Mouse (Mus musculus) hindbrain, embryonic 16.5 days (tissue): ENCODE measurements at regions not wholly inside any gene's neighbourhood (a gene's known extent, or its start where the extent isn't known, plus 50 kb on each side); places are given as distances from the start of the nearest gene placed in this dataset.

Source experiments
- ATAC-seq: fragments of 200-750 bp; cut with Nextera tagmentation; 2 replicates; pipeline ENCODE4 v1.8.0; 2017; ENCODE audit warnings: moderate TSS enrichment, moderate library complexity
- H3K27ac ChIP-seq: fragments of 300-500 bp; sonication (generic); 2 replicates; pipeline ENCODE4 v1.5.1; 2014; ENCODE audit warnings: low read depth, mild to moderate bottlenecking, control low read depth, low read length, moderate library complexity
- H3K27me3 ChIP-seq: fragments of 300-500 bp; sonication (generic); replicated peaks from 2 replicates; pipeline ENCODE4 v1.6.1; 2014; ENCODE audit warnings: low read length; ENCODE audit not compliant: control insufficient read depth, insufficient read depth
- H3K36me3 ChIP-seq: fragments of 300-500 bp; sonication (generic); 2 replicates; pipeline ENCODE4 v1.6.1; 2014; ENCODE audit warnings: mild to moderate bottlenecking, low read length, moderate library complexity, mixed read lengths; ENCODE audit not compliant: control insufficient read depth, insufficient read depth
- H3K4me1 ChIP-seq: fragments of 300-500 bp; sonication (generic); 2 replicates; pipeline ENCODE4 v1.6.1; 2014; ENCODE audit warnings: low read depth, low read length; ENCODE audit not compliant: control insufficient read depth, insufficient read depth
- H3K4me2 ChIP-seq: fragments of 300-500 bp; sonication (generic); 2 replicates; pipeline ENCODE4 v1.6.1; 2014; ENCODE audit warnings: mild to moderate bottlenecking, low read length, control low read depth, moderate library complexity
- H3K4me3 ChIP-seq: fragments of 300-500 bp; sonication (generic); 2 replicates; pipeline ENCODE4 v1.5.1; 2014; ENCODE audit warnings: mild to moderate bottlenecking, low read length, control low read depth, moderate library complexity
- H3K9ac ChIP-seq: fragments of 300-500 bp; sonication (generic); 2 replicates; pipeline ENCODE4 v1.6.1; 2014; ENCODE audit warnings: low read depth, mild to moderate bottlenecking, control low read depth, low read length, moderate library complexity
- H3K9me3 ChIP-seq: fragments of 300-500 bp; sonication (generic); 2 replicates; pipeline ENCODE4 v1.6.1; 2014; ENCODE audit warnings: mild to moderate bottlenecking, low read length, moderate library complexity; ENCODE audit not compliant: control insufficient read depth
- WGBS: fragments of 180-500 bp; shearing (Covaris S2); extraction: QIAGEN DNeasy Blood & Tissue Kit; methylation state at CpG from one replicate; pipeline ENCODE4 v1.1.7; 2014; 5-methylcytosine and 5-hydroxymethylcytosine counted together

DNA sequence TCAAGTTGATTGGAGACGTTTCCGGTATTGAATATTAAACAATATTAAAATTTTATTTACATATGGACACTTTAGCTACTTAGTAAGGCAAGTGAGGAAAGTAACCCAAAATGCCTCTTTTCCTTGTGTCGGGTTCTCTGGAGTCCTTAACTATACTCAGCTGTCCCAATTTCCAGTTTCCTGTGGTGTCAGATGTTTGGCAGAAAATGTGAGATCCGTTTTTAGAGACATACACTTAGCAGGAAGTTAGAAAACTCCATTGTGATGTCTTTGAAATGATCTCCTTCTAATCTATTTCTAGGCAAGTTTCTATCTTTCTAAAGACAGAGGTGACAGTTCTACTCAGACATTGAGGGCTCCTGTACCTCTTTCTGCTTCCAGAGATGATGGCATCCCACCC, 168.9 kb upstream of the Plcxd3 start:
- Histone ChIP-seq H3K9me3 (no peaks in the 10 kb centered on the region), H3K4me3 (no peak overlapping the region), H3K27me3 (no peaks in the 10 kb centered on the region), H3K9ac (no peak overlapping the region), H3K27ac (no peak overlapping the region), H3K4me2 (no peak overlapping the region), H3K4me1 (no peaks in the 10 kb centered on the region), H3K36me3 (no peaks in the 10 kb centered on the region)
- 87% methylated on average over 4 of the region's 4 CpGs for WGBS
- ATAC-seq, result no peak

DNA sequence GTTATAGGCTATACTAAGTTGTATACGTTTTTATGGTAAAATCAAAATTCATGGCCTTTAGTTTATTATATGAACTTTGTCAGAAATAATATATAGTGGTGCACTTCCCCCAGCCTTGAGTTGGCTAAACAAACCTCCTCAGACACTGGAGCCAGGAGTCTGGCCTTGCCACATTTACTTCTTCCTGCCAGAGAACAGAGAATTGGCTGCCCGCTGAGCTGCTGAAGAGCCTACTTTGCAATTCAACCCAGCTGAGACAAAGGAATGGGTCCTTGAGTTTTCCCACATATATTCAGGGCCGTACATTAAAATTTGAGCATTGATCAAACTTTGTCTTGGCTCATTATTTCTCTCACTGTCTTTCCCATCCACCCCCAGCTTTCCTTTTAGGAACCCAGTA, 161.9 kb upstream of the Plcxd3 start:
- Histone ChIP-seq H3K4me3 (no peak overlapping the region), H3K27me3 (no peaks in the 10 kb centered on the region)
- 63% methylated on average over 3 of the region's 3 CpGs for WGBS

DNA sequence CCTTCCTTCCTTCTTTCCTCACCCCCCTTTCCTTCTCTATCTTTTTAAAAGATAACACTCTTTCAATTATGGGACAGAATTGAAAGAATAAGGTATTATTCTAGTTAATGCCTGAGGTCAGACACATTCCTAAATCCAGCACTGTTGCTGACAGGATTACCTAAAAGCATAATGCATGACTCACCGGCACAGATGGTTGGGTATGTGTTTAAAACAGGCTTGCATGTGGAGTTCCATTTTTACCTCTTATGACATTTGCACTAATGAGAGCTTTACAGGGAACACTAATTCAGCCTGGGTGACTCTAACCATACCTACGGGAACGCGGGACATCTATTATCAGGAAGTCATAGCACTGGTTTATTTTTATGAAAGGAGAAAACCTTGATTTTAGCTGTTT, 156.2 kb upstream of the Plcxd3 start:
- no peak for ATAC-seq
- no peaks in the 10 kb centered on the region for H3K4me1 ChIP-seq
- no peaks in the 10 kb centered on the region for H3K9me3 ChIP-seq
- no peak overlapping the region for H3K4me2 ChIP-seq
- 94% methylated on average over 4 of the region's 4 CpGs for WGBS
- no peaks in the 10 kb centered on the region for H3K27me3 ChIP-seq
- H3K9ac ChIP-seq, result no peak overlapping the region
- H3K4me3 ChIP-seq, result no peak overlapping the region
- no peak overlapping the region for H3K27ac ChIP-seq
- H3K36me3 ChIP-seq, result no peaks in the 10 kb centered on the region

More for the DNA sequence above, 161.9 kb upstream of the Plcxd3 start:
- Histone ChIP-seq H3K9ac (no peak overlapping the region), H3K9me3 (no peaks in the 10 kb centered on the region), H3K36me3 (no peaks in the 10 kb centered on the region), H3K27ac (no peak overlapping the region), H3K4me2 (no peak overlapping the region), H3K4me1 (no peaks in the 10 kb centered on the region)
- ATAC-seq, result no peak

DNA sequence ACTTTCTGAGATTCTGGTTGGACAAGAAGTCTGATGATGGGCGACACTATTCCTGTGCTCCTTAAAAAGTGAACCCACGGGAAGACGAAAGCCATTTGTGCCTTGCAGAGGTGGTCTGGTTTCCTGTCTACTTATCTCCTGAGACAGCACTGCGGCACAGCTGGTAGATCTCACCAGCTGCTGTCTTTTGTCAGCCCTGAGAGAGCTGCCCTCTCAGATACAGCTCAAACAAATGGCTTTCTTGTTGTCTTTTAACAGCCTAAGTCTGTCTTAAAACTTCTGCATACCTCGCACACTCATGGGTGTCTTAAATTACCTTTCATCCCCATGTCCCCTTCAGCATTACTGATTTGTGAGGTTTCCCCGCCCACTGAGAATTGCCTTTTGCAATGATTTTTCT, 147.2 kb upstream of the Plcxd3 start:
- Histone ChIP-seq H3K9me3 (no peaks in the 10 kb centered on the region), H3K27me3 (no peaks in the 10 kb centered on the region), H3K4me3 (no peak overlapping the region), H3K36me3 (no peaks in the 10 kb centered on the region), H3K4me1 (no peaks in the 10 kb centered on the region), H3K9ac (no peak overlapping the region), H3K27ac (no peak overlapping the region), H3K4me2 (no peak overlapping the region)
- 78% methylated on average over 6 of the region's 6 CpGs for WGBS
- ATAC-seq, result no peak

DNA sequence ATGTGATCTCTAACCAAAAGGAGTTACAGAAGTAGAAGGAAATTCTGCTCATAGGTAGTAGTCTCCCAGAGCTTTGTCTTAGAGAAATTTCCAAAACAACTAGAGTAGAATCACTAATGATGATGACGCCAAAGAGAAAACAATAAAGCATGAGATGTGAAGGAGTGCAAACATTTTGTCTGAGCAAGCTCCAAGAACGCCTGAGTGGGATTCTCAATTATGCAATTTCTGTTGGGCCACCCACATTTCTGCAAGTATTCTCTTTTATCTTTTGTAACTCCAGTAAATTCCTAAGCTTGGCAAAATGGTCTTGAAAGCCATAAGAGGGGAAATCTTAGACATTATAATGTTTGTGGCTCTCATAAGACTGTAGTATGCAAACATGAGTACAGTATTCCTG, 134.6 kb upstream of the Plcxd3 start:
- no peak overlapping the region for H3K9ac ChIP-seq
- H3K4me3 ChIP-seq, result no peak overlapping the region
- H3K27ac ChIP-seq, result no peak overlapping the region
- no peak overlapping the region for H3K4me2 ChIP-seq
- no peaks in the 10 kb centered on the region for H3K36me3 ChIP-seq
- WGBS, result 78% methylated on average over 2 of the region's 2 CpGs
- no peaks in the 10 kb centered on the region for H3K27me3 ChIP-seq
- H3K9me3 ChIP-seq, result no peaks in the 10 kb centered on the region
- no peaks in the 10 kb centered on the region for H3K4me1 ChIP-seq
- ATAC-seq, result no peak

DNA sequence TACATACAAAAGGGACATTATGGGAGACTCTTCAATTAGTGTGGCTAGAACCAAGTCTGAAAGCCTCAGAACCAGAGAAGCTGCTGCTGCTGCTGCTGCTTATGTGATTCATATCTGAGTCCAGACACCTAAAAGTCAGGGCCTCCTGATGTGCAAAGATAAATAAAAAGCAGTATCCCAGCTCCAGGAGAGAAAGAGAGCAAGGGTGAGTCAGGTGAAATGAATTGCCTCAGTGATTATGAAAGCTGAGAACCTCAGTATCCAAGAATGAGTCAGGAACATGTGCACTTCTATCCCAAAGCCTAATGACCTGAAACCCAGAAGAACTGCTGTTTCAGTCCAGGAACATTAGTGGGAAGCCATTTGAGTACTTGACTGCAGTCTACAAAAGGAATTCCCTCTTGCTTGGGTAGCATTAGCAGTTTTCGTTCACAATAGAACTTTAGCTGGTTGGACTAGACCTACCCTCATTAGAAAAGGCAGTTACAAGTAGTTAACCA, 127.6 kb upstream of the Plcxd3 start:
- no peak for ATAC-seq

DNA sequence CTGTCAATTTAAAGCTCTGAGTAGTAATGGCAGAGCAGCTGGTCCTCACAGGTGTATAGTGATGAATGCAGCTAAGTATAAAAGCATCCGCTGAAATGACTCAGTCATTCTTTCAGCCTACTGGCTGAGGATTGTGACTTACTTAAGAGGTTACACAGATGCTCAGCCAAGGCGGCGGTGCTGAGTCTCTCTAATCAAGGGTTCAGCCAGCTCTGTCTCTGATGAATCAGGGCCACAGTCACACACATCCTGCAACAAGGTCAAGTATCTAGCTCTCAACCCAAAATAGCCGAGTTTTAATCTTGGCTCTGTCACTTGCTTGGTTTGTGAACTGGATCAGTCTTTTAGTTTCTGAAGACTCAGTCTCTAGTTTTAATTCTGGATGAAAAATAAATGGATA, 110.7 kb upstream of the Plcxd3 start:
- no peaks in the 10 kb centered on the region for H3K9me3 ChIP-seq
- ATAC-seq, result no peak
- WGBS, result 88% methylated on average over 4 of the region's 4 CpGs

More for the DNA sequence above, 127.6 kb upstream of the Plcxd3 start:
- Histone ChIP-seq H3K9ac (no peak overlapping the region), H3K4me3 (no peak overlapping the region), H3K27me3 (no peaks in the 10 kb centered on the region), H3K27ac (no peak overlapping the region), H3K36me3 (no peaks in the 10 kb centered on the region), H3K4me1 (no peaks in the 10 kb centered on the region), H3K9me3 (no peaks in the 10 kb centered on the region), H3K4me2 (no peak overlapping the region)
- 85% methylated on average over 1 of the region's 1 CpGs for WGBS

DNA sequence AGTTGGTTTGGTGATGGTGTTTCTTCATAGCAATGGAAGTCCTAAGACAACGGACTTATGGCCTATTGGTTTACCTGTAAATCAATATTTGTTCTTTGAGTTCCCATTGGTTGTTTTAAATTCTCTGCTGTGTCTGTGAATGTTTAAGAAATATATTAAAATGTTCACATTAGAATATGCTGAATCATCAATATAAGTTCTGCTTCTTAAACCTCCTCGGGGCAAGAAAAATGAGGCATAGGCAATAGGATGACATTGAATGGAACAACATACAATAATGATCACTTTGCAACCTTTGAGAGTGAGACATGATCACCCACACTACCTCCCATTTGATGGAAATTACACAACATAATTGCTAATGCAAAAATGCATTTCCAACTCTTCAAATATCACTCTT, 105.5 kb upstream of the Plcxd3 start:
- H3K4me1 ChIP-seq, result no peaks in the 10 kb centered on the region
- H3K4me3 ChIP-seq, result no peak overlapping the region
- H3K9ac ChIP-seq, result no peak overlapping the region
- 95% methylated on average over 2 of the region's 2 CpGs for WGBS
- H3K27ac ChIP-seq, result no peak overlapping the region
- H3K4me2 ChIP-seq, result no peak overlapping the region
- no peaks in the 10 kb centered on the region for H3K9me3 ChIP-seq
- no peaks in the 10 kb centered on the region for H3K27me3 ChIP-seq
- no peak for ATAC-seq
- H3K36me3 ChIP-seq, result no peaks in the 10 kb centered on the region

More for the DNA sequence above, 110.7 kb upstream of the Plcxd3 start:
- Histone ChIP-seq H3K36me3 (no peaks in the 10 kb centered on the region), H3K27ac (no peak overlapping the region), H3K9ac (no peak overlapping the region), H3K4me2 (no peak overlapping the region), H3K4me3 (no peak overlapping the region), H3K4me1 (no peaks in the 10 kb centered on the region), H3K27me3 (no peaks in the 10 kb centered on the region)

DNA sequence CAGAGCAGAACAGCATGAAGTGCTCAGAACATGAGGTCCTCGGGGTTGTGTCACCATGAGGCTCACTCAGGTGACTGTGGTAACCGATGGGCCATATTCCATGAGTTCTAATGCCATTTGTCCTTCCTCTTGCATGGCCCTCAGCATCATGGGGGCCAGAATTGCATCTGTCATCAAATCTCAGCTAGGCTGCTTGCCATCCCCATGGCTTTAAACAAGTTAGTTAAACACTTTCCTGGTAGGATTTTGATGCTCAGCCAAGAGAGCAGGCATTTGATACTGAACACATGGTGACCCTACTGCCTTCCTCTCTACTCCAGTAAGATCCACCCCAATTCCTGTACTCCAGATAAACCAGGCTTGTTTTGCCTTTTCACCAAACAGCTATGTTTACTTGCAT, 98.3 kb upstream of the Plcxd3 start:
- H3K27ac ChIP-seq, result no peak overlapping the region
- no peak overlapping the region for H3K9ac ChIP-seq
- no peak overlapping the region for H3K4me2 ChIP-seq
- no peaks in the 10 kb centered on the region for H3K9me3 ChIP-seq
- no peak overlapping the region for H3K4me3 ChIP-seq
- no peaks in the 10 kb centered on the region for H3K4me1 ChIP-seq
- ATAC-seq, result no peak
- 79% methylated on average over 2 of the region's 2 CpGs for WGBS
- H3K36me3 ChIP-seq, result no peaks in the 10 kb centered on the region
- H3K27me3 ChIP-seq, result no peaks in the 10 kb centered on the region

DNA sequence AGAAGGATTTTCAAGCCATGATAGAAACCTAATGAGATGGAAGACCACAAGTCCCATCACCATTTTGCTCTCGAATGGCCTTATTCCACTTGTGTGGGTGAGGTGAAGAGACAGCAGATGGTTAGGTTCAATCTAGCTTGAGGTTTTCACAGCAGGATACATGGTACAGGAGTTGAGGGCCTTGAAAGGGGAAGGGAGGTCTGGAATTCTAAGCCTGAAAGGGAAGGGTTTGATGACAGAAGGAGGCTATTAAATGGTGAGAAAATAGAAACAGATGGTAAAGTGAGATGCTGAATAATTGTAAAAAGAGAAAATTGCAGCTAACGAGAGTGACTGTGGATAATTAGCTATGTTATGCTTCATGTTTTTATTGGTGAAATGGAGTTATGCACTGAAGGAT, 67.8 kb upstream of the Plcxd3 start:
- Histone ChIP-seq H3K36me3 (no peaks in the 10 kb centered on the region), H3K4me3 (no peak overlapping the region), H3K4me1 (no peaks in the 10 kb centered on the region), H3K9me3 (no peaks in the 10 kb centered on the region), H3K4me2 (no peak overlapping the region), H3K27ac (no peak overlapping the region), H3K9ac (no peak overlapping the region), H3K27me3 (no peaks in the 10 kb centered on the region)
- 71% methylated on average over 2 of the region's 2 CpGs for WGBS
- ATAC-seq, result no peak
